Mouse (Mus musculus) urinary bladder, postnatal 4 days (tissue): ENCODE data around the gene Slc17a6.
A peak's percentile ranks its signal among the peaks of the same experiment; 100 is the strongest.

ENCODE experiments used
- DNase-seq, 2 experiments: peaks; one replicate each; pipeline ENCODE4 v3.0.0; 2021 to 2022; ENCODE audit warnings: low spot score in 2 of 2

The Slc17a6 gene

DNA sequence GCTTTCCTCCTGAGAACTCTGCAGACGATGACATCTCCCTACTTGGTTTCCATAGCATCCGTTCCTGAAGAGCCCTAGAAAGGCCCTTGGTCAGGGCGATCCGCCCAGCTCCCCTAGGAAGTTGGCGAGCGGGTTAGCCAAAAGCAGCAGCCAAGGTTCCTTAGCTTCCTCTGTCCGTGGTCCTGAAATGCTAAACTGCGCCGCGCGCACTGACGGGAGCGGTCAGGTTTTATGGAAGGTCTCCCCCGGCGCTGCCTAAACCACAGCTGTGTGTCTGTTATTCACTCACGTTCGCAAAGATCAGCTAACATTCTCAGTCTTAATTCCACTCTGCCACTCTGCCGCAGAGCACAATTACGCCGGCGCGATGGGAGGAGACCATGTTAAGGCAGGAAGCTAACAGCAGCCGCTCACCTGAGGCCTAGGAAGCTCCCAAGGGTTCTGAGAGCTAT is at the start of gene Slc17a6:
Gene Slc17a6, plus strand, starts transcription at position 313 of the 452 bp plus-strand sequence.
- peak; percentile 40 to 70 for DNase-seq

DNA sequence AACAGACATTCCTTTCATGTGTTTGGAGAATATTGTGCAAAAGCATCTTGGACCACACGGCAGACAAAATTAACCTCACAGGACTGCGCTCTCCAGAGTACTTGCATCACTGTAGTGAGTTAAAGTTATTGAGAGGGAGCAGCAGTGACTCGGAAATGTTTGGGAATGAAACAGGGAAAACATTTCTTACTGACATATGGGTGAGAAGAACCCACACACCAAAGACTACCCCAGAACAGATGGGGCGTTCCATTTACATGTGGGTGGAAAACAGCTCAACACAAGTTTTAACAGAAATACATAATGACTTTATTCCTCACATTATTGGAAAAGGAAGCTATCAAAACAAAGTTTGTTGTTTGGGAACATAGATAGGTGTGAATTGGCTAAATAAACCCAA is 21.8 kb upstream of the Slc17a6 start:
- DNase-seq: no peak

- DNase-seq: no peak
These were observed 18.1 kb upstream of the Slc17a6 start for GRCm38 (mm10) chr7:51603741-51604140.

DNA sequence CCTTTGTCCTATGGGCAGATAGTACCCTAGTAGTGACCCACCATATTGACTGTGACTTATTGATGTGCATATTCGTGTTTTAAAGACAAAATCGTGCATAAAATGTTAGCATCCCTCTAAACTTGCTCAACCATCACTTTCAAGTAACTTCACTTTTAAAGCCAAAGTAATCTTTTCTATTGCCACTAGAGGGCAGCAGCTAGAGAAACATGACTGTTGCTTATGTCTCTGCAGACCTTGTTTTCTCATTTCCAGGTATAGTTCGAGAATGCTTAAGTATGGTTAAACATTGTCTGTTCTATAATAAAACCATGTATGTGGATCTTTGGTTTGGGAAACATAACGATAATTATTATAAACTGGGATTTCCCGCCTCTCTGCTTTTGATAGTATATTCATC is 7.4 kb upstream of the Slc17a6 start:
- DNase-seq: no peak

DNA sequence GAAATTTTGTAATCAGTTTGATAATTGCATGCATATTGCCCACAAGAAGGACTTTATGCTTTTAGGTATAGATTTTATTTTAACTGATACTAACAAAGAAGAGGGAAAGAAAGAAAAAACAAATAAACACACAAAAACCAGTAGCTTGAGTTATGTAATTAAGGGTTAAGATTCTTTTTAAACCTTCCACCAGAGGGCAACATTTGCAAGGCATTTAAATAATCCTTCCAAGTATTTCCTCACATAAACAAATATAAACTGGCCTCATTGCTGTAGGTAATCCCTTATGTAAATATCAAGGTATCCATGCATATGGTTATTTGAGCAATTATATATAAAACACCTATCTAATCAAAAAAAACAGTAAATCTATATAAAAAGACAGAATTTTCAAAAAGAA is 3.9 kb upstream of the Slc17a6 start:
- no peak for DNase-seq

DNA sequence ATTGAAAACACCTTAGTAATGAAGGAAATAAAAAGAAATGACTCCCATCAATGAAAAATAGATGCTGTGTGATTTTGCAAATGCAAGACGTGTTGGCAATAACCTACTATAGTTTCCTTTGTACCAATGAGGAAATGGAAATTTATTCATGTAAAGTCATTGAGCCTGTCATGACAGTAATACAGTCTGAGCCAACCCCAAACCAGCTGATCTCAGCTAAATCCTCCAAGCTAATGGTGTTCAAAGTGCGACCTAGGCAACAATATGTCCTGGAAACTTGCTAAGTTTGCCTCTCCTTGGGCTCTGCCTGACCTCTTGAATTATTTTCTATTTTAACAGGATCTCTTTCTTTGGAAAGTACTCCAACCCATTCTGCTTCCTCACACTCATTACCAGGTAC is 3.4 kb upstream of the Slc17a6 start:
- no peak for DNase-seq

GRCm38 (mm10) chr7:51619977-51620376 is 1.8 kb upstream of the Slc17a6 start:
- DNase-seq: no peak

- no peak for DNase-seq
These were observed 390 bp downstream of the Slc17a6 start for GRCm38 (mm10) chr7:51622196-51622595.

GRCm38 (mm10) chr7:51622666-51623065 is 860 bp downstream of the Slc17a6 start:
- DNase-seq: no peak

GRCm38 (mm10) chr7:51624336-51624897 is 2.6 kb downstream of the Slc17a6 start:
- no peak for DNase-seq

DNA sequence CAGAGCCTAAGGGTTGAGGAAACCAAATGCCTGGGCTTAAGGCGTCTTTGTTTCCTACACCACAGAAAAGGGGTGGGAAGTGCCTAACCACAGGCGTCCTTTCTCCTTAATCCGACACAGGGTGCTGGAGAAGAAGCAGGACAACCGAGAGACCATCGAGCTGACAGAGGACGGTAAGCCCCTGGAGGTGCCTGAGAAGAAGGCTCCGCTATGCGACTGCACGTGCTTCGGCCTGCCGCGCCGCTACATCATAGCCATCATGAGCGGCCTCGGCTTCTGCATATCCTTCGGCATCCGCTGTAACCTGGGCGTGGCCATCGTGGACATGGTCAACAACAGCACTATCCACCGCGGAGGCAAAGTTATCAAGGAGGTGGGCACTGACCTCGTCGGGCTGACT is 3.4 kb downstream of the Slc17a6 start:
- no peak for DNase-seq

DNA sequence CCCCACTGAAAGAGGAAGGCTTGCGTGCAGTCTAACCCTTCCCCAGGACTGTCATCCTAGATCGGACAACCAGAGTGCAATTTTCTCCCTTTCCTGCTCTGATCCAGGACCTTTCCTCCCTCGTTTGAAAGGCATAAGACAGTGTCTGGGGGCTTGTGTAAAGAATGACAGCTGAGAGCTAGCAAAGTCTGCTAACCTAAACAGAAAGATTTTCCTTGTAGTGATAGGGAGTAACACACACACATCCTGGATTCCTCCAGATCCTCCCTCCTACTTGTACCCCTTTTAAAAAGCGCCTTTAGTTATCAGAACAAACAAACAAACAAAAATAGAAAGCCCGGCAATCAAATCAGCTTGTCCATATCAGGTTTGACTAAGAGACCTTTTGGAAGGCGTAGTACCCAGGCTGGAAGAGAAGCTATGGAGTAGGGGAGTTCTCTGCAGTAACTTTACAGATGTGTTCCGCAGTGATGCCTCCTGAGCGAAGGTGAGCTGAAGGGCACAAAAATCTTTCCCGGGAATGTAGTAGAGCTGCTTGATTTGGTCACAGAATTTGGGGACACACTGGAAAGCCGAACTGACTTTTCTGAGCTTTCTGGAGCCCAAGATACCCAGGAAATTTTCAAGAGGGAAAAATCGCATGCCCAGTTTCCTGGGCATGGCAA is 3.9 kb downstream of the Slc17a6 start:
- no peak for DNase-seq

DNA sequence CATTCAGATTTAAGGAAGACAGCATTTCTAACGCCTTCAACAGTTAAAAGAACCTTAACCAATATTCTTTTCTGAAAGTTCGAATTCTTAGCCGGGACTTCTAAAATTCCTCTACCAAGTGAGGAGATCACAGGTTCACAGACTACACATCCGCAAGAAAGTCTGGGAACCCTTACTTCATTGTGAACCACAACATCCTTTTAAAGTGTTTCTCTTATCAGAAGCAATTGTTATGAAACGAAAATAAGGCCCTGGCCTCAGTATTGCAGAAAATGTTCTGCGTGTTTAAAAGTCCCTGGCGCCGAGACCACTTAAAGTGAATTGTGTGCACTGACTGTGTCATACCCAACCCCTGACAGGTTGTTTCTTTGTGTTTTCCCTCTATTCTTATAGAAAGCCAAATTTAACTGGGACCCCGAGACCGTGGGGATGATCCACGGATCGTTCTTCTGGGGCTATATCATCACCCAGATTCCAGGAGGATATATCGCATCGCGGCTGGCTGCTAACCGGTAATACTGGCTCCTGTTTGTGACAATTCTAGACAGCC is 4.7 kb downstream of the Slc17a6 start:
- no peak for DNase-seq

DNA sequence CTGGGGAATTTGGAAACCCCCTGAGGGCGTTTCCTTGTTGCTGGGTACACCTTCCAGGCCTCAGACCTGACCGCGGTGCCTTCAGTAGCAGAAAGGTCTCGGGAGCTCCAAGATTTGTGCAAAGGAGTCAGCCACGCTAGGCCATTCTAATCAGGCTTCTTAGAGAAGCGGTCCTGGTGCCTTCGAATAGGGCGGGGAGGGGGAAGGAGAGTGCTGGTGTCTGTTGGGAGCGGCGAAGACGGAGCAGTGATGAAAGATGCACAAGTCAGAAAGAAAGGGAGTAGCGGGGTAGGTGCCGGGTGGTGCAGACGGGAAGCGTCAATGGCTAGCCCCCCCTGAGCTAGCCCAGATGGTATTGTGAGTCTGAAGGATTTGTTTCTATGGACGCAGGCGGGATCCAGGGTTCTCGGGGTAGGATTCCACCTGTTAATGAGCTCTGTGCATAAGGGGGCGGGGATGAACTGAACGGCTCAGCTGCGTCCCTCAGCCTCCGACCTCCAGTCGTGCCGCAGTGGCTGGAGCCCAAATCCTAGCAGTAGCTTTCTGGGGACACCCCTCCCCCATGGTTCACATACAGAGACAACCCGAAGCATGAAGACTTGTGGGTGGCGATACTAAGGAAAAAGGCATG is 5.3 kb downstream of the Slc17a6 start:
- no peak for DNase-seq

- no peak for DNase-seq
These were observed 5.9 kb downstream of the Slc17a6 start for GRCm38 (mm10) chr7:51627666-51628065.

- DNase-seq: no peak
These were observed 6.5 kb downstream of the Slc17a6 start for GRCm38 (mm10) chr7:51628349-51628748.

- no peak for DNase-seq
These were observed 7.4 kb downstream of the Slc17a6 start for GRCm38 (mm10) chr7:51629206-51629605.

DNA sequence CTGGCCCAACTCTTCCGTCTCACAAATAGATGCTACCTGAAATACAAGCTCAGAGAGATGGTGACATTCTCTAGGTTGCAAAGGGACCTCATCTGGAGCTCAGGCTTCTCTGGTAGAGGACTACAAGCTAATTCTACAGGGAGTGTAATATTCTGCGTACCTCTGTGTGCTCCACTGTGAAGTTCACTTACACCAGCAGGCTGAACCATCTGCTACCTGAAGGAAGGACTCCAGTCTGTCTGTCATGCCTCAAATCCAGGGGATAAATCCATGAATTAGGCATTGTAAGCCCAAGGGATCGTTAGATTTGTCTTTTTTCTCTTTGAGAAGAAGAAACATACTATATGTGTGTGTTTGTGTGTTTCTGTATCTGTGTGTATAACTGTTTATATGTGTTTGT is 9.4 kb downstream of the Slc17a6 start:
- DNase-seq: no peak

DNA sequence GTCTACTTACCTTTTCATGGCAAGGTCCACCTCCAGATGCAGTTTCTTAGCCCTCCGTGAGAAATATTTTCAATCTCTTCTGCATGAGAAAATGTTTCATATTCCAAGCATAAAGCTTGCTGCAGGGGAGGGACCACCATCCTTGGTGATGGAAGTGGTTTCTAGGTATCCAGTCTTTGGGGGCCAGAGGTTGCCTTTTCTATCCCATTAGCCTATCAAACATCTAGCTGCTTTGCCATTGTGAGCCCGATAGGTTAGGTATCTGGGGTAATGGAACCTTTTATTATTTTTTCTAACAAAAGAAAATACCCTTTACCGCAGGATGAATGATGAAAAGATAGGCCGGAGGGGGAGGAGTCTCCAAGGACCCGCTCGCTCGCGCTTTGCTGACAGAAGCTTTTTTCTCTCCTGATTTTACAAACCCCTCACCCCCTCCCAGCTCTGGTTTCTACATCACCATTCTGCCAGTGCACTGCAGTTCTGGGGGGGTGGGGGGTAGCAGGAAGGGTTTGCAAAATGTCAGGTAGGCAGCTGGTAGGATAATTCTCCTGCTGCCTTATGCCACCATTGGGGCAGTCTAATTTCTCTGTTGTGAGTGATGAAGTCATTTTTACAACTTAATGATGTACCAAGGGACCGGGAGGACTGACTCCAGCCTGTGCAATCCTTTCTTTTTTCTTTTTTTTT is 10.9 kb downstream of the Slc17a6 start:
- DNase-seq: no peak

GRCm38 (mm10) chr7:51633230-51633844 is 11.5 kb downstream of the Slc17a6 start:
- DNase-seq: no peak

GRCm38 (mm10) chr7:51657152-51657551 is 35.3 kb downstream of the Slc17a6 start:
- no peak for DNase-seq

DNA sequence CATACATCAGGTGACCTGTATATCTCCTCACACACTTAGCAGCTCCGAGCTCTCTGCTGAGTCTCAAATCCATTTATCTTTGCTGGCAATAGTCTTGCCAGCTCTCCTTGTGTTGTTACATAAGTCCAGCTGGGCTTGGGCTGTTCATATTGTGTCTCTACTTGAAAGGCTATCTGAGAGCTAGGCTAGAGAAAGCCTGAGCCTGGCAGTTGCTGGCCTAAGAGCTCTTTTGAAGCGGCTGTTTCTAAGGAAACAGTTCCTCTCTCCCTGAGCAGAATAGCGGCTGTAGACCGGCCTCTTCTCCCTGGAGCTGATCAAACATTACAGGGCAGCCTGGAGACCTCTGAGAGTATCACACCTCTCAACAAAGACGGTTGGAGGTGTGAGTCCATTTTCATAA is 40.6 kb downstream of the Slc17a6 start:
- no peak for DNase-seq
